Mouse (Mus musculus): ENCODE measurements around the gene Gfer.

Gene Gfer

GRCm38 (mm10) chr17:24696011-24696697 is at the start of gene Gfer, which contains the start of gene Noxo1:
Gene Gfer (minus strand): TSS chr17:24696156.
Gene Noxo1 (plus strand): TSS chr17:24696234.
- peak; percentile 93 for DNase-seq (ENCODE audit: low spot score)

DNA sequence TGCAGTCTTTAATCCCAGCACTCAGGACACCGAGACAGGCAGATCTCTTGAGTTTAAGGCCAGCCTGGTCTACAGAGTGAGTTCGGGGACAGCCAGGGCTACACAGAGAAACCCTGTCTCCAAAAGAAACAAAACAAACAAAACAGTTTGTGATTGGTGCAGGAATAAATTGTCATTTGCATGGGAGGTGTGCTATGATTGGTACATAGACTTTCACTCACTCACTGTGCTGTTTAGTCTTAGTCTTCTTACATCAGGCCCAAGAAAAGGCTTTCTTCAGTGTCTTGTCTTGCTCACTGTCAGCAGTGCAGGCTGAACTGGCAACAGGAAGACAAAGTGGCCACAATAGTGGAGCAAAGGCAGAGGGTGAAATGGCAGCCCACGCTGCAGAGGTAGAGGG is 48.4 kb upstream of the Gfer start:
- no peak for DNase-seq (ENCODE audit: low spot score)

GRCm38 (mm10) chr17:24743896-24744295 is 47.9 kb upstream of the Gfer start:
- DNase-seq (ENCODE audit: low spot score), result no peak

- DNase-seq (ENCODE audit: low spot score), result no peak
Measured at GRCm38 (mm10) chr17:24742307-24742706, 46.4 kb upstream of the Gfer start.

DNA sequence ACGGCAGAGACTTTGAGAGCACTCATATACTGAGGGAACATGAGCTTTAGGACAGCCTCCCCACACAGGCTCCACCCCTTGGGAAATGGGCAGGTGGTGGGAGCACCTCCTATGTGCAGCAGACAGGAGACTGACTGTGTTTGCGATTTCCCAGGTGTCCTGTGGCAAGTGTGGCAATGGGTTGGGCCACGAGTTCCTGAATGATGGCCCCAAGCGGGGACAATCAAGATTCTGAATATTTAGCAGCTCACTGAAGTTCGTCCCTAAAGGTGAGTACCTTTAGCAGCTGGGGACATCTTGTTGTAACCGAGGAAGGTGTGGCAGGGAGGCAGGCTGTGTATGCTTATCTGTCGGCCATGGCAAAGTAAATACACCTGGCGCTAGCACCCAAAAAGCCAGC is 44.0 kb upstream of the Gfer start:
- no peak for DNase-seq (ENCODE audit: low spot score)

DNA sequence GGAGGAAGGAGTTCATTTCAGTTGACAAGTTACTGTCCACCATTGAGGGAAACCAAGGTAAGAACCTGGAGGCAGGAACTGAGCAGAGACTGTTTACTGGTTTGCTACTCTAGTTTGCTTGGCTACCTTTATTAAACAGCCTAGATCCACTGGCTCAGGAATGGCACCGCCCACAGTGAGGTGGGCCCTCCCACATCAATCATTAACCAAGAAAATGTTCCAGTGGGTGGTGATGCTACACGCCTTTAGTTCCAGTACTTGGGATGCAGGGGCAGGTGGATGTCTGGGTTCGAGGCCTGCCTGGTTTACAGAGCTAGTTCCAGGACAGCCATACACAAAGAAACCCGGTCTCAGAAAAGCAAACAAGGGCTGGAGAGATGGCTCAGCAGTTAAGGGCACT is 42.3 kb upstream of the Gfer start:
- no peak for DNase-seq (ENCODE audit: low spot score)

DNA sequence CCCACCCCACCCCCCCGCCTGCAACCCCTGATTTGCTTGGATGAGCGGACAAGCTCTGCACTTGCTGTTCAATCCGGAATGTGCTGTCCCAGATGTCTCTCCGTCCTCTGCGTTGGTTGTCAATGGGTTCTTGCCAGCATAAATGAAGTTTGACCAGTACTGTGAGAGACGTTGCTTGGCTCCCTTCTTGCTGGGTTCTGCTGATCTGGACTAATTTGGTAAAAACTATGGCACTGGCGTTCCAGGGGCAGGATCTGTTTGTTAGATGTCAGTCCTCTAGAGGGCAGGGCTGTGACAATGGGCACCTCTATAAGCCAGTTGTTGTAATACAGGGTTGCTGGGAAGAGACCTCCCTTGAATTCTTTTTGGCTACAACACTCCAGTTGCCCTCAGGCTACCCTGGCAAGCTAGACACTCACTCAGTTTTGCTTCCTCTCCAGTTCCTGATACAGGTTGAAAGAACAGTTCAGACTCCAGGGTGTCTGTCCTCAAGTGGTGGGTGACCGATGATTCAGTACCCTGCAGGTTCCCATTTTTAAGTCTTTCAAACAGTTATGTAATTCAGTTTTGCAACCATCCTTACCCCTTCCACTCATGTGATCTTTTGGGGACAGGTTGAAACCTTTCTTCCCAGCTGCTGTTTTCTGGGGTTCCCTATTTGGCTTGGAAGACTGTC is 41.3 kb upstream of the Gfer start:
- DNase-seq (ENCODE audit: low spot score), result no peak

GRCm38 (mm10) chr17:24736330-24737051 is 40.5 kb upstream of the Gfer start, which contains the start of gene Msrb1:
Gene Msrb1 (plus strand): TSS chr17:24736642.
- DNase-seq (ENCODE audit: low spot score), result peak; percentile 92

DNA sequence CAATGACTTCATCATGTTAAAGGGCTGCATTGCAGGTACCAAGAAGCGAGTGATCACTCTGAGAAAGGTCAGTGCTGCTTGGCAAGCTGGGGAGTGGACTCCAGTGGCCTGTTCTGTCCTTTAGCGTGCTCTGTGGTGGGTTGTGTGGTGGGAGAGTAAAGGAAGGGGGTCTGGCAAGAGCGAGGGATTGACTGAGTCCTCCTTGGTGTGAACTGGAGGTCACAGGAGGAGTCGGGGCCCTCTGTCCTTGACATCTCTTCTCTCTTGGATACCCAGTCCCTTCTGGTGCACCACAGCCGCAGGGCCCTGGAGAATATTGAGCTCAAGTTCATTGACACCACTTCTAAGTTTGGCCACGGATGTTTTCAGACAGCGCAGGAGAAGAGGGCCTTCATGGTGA is 39.5 kb upstream of the Gfer start:
- no peak for DNase-seq (ENCODE audit: low spot score)

GRCm38 (mm10) chr17:24734513-24734912 is 38.6 kb upstream of the Gfer start:
- no peak for DNase-seq (ENCODE audit: low spot score)

DNA sequence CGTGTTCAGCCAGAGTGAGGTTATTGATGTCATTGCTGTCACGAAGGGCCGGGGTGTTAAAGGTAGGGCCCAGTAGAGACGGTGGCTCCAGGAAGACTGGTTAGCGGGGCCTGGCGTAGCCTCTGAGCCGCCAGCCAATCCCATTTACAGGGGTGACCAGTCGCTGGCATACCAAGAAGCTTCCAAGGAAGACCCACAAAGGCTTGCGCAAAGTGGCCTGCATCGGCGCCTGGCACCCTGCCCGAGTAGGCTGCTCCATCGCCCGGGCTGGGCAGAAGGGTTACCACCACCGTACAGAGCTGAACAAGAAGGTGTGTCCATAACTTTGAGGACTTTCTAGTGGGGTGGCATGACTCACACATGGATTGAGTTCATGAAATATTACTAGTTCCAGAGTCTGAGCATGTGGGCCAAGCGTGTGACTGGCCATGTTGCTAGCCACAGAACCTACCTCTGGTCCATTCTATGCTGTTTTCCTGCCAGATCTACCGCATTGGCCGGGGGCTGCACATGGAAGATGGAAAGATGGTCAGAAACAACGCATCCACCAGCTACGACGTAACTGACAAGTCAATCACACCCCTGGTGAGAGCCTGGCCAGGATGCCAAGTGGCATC is 37.6 kb upstream of the Gfer start:
- DNase-seq (ENCODE audit: low spot score), result no peak

- no peak for DNase-seq (ENCODE audit: low spot score)
Measured at GRCm38 (mm10) chr17:24732233-24732935, 36.4 kb upstream of the Gfer start.

DNA sequence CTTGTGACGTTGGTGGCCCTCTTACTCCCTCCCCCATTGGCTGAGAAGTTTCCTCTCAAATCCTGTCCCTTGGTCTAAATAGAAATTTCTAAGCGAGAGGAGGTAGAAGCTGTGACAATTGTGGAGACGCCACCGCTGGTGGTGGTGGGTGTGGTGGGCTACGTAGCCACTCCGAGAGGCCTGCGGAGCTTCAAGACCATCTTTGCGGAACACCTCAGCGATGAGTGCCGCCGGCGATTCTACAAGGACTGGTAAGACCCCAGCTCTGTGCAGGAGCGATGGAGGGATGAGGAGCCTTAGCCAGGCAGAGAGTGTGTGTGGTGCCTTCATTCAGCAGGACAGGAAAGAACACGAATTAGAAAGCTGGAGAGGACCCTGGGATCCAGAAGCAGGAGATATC is 34.8 kb upstream of the Gfer start:
- DNase-seq (ENCODE audit: low spot score), result no peak

- no peak for DNase-seq (ENCODE audit: low spot score)
Measured at GRCm38 (mm10) chr17:24729067-24729466, 33.1 kb upstream of the Gfer start.

DNA sequence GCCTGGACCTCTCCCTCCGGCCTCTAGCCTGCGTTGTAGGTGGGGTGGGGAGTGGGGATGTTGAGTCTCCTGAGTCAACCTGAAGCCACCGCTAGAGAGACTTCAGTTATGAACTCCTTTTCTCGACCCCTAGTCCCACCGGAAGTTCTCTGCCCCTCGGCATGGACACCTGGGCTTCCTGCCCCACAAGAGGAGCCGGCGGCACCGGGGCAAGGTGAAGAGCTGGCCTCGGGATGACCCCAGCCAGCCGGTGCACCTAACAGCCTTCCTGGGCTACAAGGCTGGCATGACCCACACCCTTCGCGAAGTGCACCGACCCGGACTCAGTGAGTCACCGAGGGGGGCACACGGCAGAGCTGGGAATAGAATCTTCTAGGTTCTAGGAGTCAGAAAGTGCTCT is 32.2 kb upstream of the Gfer start:
- no peak for DNase-seq (ENCODE audit: low spot score)

GRCm38 (mm10) chr17:24727618-24728017 is 31.7 kb upstream of the Gfer start, which contains the start of gene Rpl3l:
Gene Rpl3l (plus strand): TSS chr17:24727820.
- DNase-seq (ENCODE audit: low spot score), result no peak

- DNase-seq (ENCODE audit: low spot score), result no peak
Measured at GRCm38 (mm10) chr17:24725637-24726390, 29.9 kb upstream of the Gfer start.

DNA sequence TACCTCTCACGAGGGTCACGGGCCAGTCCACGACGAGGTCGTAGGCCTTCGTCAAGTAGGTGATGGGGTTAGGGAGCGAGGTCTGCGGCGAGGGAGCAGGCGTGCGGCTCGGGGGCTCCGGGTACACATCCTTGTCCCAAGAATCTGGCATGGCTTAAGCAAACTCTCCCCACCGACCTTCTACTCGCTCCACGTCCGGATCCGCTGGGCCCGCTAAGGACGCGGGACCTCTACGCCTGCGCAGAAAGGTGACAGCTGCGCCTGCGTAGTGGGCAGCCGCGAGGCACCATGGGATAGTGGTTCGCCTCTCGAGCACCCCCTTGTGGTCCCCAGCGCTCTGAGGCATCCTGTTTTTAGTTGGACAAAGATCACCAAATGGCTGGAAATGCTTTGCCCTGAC is 28.2 kb upstream of the Gfer start, which contains the start of gene Ndufb10:
TSS of gene Ndufb10 (minus strand) at position 295 of the 400 bp plus-strand sequence.
- peak; percentile 96 for DNase-seq (ENCODE audit: low spot score)

GRCm38 (mm10) chr17:24723881-24724180 is 27.9 kb upstream of the Gfer start:
- DNase-seq (ENCODE audit: low spot score), result no peak

GRCm38 (mm10) chr17:24723122-24723880 is 27.3 kb upstream of the Gfer start:
- no peak for DNase-seq (ENCODE audit: low spot score)
